Mouse (Mus musculus): ENCODE results near the gene Olfr1427. TPM values are rescaled to one million over a fixed set of nuclear protein-coding genes. Genes with fewer than 3 reads are reported as not detected.

The Olfr1427 gene
- polyA plus RNA-seq (2014; fragmentation: Illumina TruSeq; extraction: RNeasy Lipid Tissue Mini Kit (QIAGEN cat#74804); ENCODE audit: insufficient read depth, low read depth, low replicate concordance), result not detected

GRCm38 (mm10) chr19:12103234-12103633, at the start of gene Olfr1427:
TSS of gene Olfr1427 (minus strand) at chr19:12103334.

GRCm38 (mm10) chr19:12123103-12123502, 20.0 kb upstream of the Olfr1427 start, which contains the start of gene Olfr76:
TSS of gene Olfr76 (minus strand) at chr19:12123203.

GRCm38 (mm10) chr19:12115797-12116196, 12.7 kb upstream of the Olfr1427 start, which contains the start of gene Olfr1428:
TSS of gene Olfr1428 (minus strand) at chr19:12115897.

GRCm38 (mm10) chr19:12091913-12092312, 11.2 kb downstream of the Olfr1427 start, which contains the start of gene Olfr1426:
TSS of gene Olfr1426 (minus strand) at chr19:12092013.

GRCm38 (mm10) chr19:12077631-12078030, 25.5 kb downstream of the Olfr1427 start, which contains the start of gene Olfr1425:
TSS of gene Olfr1425 (minus strand) at chr19:12077731.

GRCm38 (mm10) chr19:12062582-12062981, 40.6 kb downstream of the Olfr1427 start, which contains the start of gene Olfr1424:
TSS of gene Olfr1424 (minus strand) at chr19:12062682.

Other genes starting within 250 kb of the Olfr1427 start
- gene Olfr1418, start 242.3 kb downstream of the Olfr1427 start, polyA plus RNA-seq (2014; fragmentation: Illumina TruSeq; extraction: RNeasy Lipid Tissue Mini Kit (QIAGEN cat#74804); ENCODE audit: insufficient read depth, low read depth, low replicate concordance), result not detected
- gene Olfr1419, start 228.2 kb downstream of the Olfr1427 start, polyA plus RNA-seq (2014; fragmentation: Illumina TruSeq; extraction: RNeasy Lipid Tissue Mini Kit (QIAGEN cat#74804); ENCODE audit: insufficient read depth, low read depth, low replicate concordance), result not detected
- gene Olfr1420, start 216.8 kb downstream of the Olfr1427 start, polyA plus RNA-seq (2014; fragmentation: Illumina TruSeq; extraction: RNeasy Lipid Tissue Mini Kit (QIAGEN cat#74804); ENCODE audit: insufficient read depth, low read depth, low replicate concordance), result not detected
- gene Patl1, start 190.9 kb downstream of the Olfr1427 start, polyA plus RNA-seq (2014; fragmentation: Illumina TruSeq; extraction: RNeasy Lipid Tissue Mini Kit (QIAGEN cat#74804); ENCODE audit: insufficient read depth, low read depth, low replicate concordance), result 7.1 TPM
- 22.1 TPM for gene Osbp, start 137.4 kb downstream of the Olfr1427 start, polyA plus RNA-seq (2014; fragmentation: Illumina TruSeq; extraction: RNeasy Lipid Tissue Mini Kit (QIAGEN cat#74804); ENCODE audit: insufficient read depth, low read depth, low replicate concordance)
- gene Olfr1423, start 62.0 kb downstream of the Olfr1427 start, polyA plus RNA-seq (2014; fragmentation: Illumina TruSeq; extraction: RNeasy Lipid Tissue Mini Kit (QIAGEN cat#74804); ENCODE audit: insufficient read depth, low read depth, low replicate concordance), result not detected
- not detected for gene Olfr1424, start 40.7 kb downstream of the Olfr1427 start, polyA plus RNA-seq (2014; fragmentation: Illumina TruSeq; extraction: RNeasy Lipid Tissue Mini Kit (QIAGEN cat#74804); ENCODE audit: insufficient read depth, low read depth, low replicate concordance)
- not detected for gene Olfr1425, start 25.6 kb downstream of the Olfr1427 start, polyA plus RNA-seq (2014; fragmentation: Illumina TruSeq; extraction: RNeasy Lipid Tissue Mini Kit (QIAGEN cat#74804); ENCODE audit: insufficient read depth, low read depth, low replicate concordance)
- not detected for gene Olfr1426, start 11.3 kb downstream of the Olfr1427 start, polyA plus RNA-seq (2014; fragmentation: Illumina TruSeq; extraction: RNeasy Lipid Tissue Mini Kit (QIAGEN cat#74804); ENCODE audit: insufficient read depth, low read depth, low replicate concordance)
- gene Olfr1428, start 12.6 kb upstream of the Olfr1427 start, polyA plus RNA-seq (2014; fragmentation: Illumina TruSeq; extraction: RNeasy Lipid Tissue Mini Kit (QIAGEN cat#74804); ENCODE audit: insufficient read depth, low read depth, low replicate concordance), result not detected
- gene Olfr76, start 19.9 kb upstream of the Olfr1427 start, polyA plus RNA-seq (2014; fragmentation: Illumina TruSeq; extraction: RNeasy Lipid Tissue Mini Kit (QIAGEN cat#74804); ENCODE audit: insufficient read depth, low read depth, low replicate concordance), result not detected
- not detected for gene Olfr1555-ps1, start 66.8 kb upstream of the Olfr1427 start, polyA plus RNA-seq (2014; fragmentation: Illumina TruSeq; extraction: RNeasy Lipid Tissue Mini Kit (QIAGEN cat#74804); ENCODE audit: insufficient read depth, low read depth, low replicate concordance)
- not detected for gene Olfr1431, start 97.3 kb upstream of the Olfr1427 start, polyA plus RNA-seq (2014; fragmentation: Illumina TruSeq; extraction: RNeasy Lipid Tissue Mini Kit (QIAGEN cat#74804); ENCODE audit: insufficient read depth, low read depth, low replicate concordance)
- not detected for gene Olfr1432, start 129.3 kb upstream of the Olfr1427 start, polyA plus RNA-seq (2014; fragmentation: Illumina TruSeq; extraction: RNeasy Lipid Tissue Mini Kit (QIAGEN cat#74804); ENCODE audit: insufficient read depth, low read depth, low replicate concordance)
- not detected for gene Olfr262, start 138.3 kb upstream of the Olfr1427 start, polyA plus RNA-seq (2014; fragmentation: Illumina TruSeq; extraction: RNeasy Lipid Tissue Mini Kit (QIAGEN cat#74804); ENCODE audit: insufficient read depth, low read depth, low replicate concordance)
- not detected for gene Olfr235, start 157.7 kb upstream of the Olfr1427 start, polyA plus RNA-seq (2014; fragmentation: Illumina TruSeq; extraction: RNeasy Lipid Tissue Mini Kit (QIAGEN cat#74804); ENCODE audit: insufficient read depth, low read depth, low replicate concordance)
- gene Olfr1434, start 176.5 kb upstream of the Olfr1427 start, polyA plus RNA-seq (2014; fragmentation: Illumina TruSeq; extraction: RNeasy Lipid Tissue Mini Kit (QIAGEN cat#74804); ENCODE audit: insufficient read depth, low read depth, low replicate concordance), result not detected
- not detected for gene Olfr1436, start 195.8 kb upstream of the Olfr1427 start, polyA plus RNA-seq (2014; fragmentation: Illumina TruSeq; extraction: RNeasy Lipid Tissue Mini Kit (QIAGEN cat#74804); ENCODE audit: insufficient read depth, low read depth, low replicate concordance)
- gene Olfr1437, start 221.8 kb upstream of the Olfr1427 start, polyA plus RNA-seq (2014; fragmentation: Illumina TruSeq; extraction: RNeasy Lipid Tissue Mini Kit (QIAGEN cat#74804); ENCODE audit: insufficient read depth, low read depth, low replicate concordance), result not detected
- not detected for gene Olfr1438-ps1, start 232.6 kb upstream of the Olfr1427 start, polyA plus RNA-seq (2014; fragmentation: Illumina TruSeq; extraction: RNeasy Lipid Tissue Mini Kit (QIAGEN cat#74804); ENCODE audit: insufficient read depth, low read depth, low replicate concordance)